Mouse (Mus musculus): ENCODE data around the gene Nfatc2ip.
A peak's percentile ranks its signal among the peaks of the same experiment; 100 is the strongest.

Nfatc2ip gene

GRCm38 (mm10) chr7:126396298-126397119 lies at the start of gene Nfatc2ip:
TSS of gene Nfatc2ip (minus strand) at chr7:126396737.
- DNase-seq = peak; percentile 89

GRCm38 (mm10) chr7:126446217-126446616 lies 49.7 kb upstream of the Nfatc2ip start:
- no peak for DNase-seq

GRCm38 (mm10) chr7:126445104-126445815 lies 48.7 kb upstream of the Nfatc2ip start:
- DNase-seq = no peak

GRCm38 (mm10) chr7:126444536-126444935 lies 48.0 kb upstream of the Nfatc2ip start:
- DNase-seq = no peak

GRCm38 (mm10) chr7:126443997-126444396 lies 47.5 kb upstream of the Nfatc2ip start:
- no peak for DNase-seq

GRCm38 (mm10) chr7:126440134-126440533 lies 43.6 kb upstream of the Nfatc2ip start:
- no peak for DNase-seq

- DNase-seq = peak; percentile 60
Measured at GRCm38 (mm10) chr7:126436851-126437250, 40.3 kb upstream of the Nfatc2ip start.

- DNase-seq = no peak
Measured at GRCm38 (mm10) chr7:126435801-126436200, 39.3 kb upstream of the Nfatc2ip start.

- no peak for DNase-seq
Measured at GRCm38 (mm10) chr7:126434726-126435125, 38.2 kb upstream of the Nfatc2ip start.

- DNase-seq = no peak
Measured at GRCm38 (mm10) chr7:126430167-126430566, 33.6 kb upstream of the Nfatc2ip start.

- no peak for DNase-seq
Measured at GRCm38 (mm10) chr7:126429503-126429898, 33.0 kb upstream of the Nfatc2ip start.

- peak; percentile 99 for DNase-seq
Measured at GRCm38 (mm10) chr7:126428631-126429502, 32.3 kb upstream of the Nfatc2ip start, which contains the start of gene Rabep2. TSS of gene Rabep2 (plus strand) at chr7:126428759.

- DNase-seq = no peak
Measured at GRCm38 (mm10) chr7:126428154-126428553, 31.6 kb upstream of the Nfatc2ip start.

- no peak for DNase-seq
Measured at GRCm38 (mm10) chr7:126427323-126427860, 30.9 kb upstream of the Nfatc2ip start.

- no peak for DNase-seq
Measured at GRCm38 (mm10) chr7:126424161-126424560, 27.6 kb upstream of the Nfatc2ip start.

GRCm38 (mm10) chr7:126421756-126422155 lies 25.2 kb upstream of the Nfatc2ip start:
- DNase-seq = no peak

GRCm38 (mm10) chr7:126418496-126418895 lies 22.0 kb upstream of the Nfatc2ip start:
- DNase-seq = no peak

GRCm38 (mm10) chr7:126417606-126418005 lies 21.1 kb upstream of the Nfatc2ip start:
- no peak for DNase-seq

- no peak for DNase-seq
Measured at GRCm38 (mm10) chr7:126417045-126417444, 20.5 kb upstream of the Nfatc2ip start.

GRCm38 (mm10) chr7:126416615-126417014 lies 20.1 kb upstream of the Nfatc2ip start:
- DNase-seq = no peak

GRCm38 (mm10) chr7:126414725-126415124 lies 18.2 kb upstream of the Nfatc2ip start, which contains the start of gene Cd19:
TSS of gene Cd19 (minus strand) at chr7:126414889.
- no peak for DNase-seq

GRCm38 (mm10) chr7:126411061-126411460 lies 14.5 kb upstream of the Nfatc2ip start:
- DNase-seq = no peak

GRCm38 (mm10) chr7:126408686-126409085 lies 12.1 kb upstream of the Nfatc2ip start:
- no peak for DNase-seq

All from right cerebral cortex, postnatal 4 days (tissue).